Mouse (Mus musculus) retina, adult 2 months (tissue): ENCODE data around the gene Tspan9.

Experiments
- DNase-seq: peaks from one replicate; pipeline ENCODE4 v3.0.0-alpha.2; 2012; ENCODE audit warnings: low read depth, low spot score

The Tspan9 gene

DNA sequence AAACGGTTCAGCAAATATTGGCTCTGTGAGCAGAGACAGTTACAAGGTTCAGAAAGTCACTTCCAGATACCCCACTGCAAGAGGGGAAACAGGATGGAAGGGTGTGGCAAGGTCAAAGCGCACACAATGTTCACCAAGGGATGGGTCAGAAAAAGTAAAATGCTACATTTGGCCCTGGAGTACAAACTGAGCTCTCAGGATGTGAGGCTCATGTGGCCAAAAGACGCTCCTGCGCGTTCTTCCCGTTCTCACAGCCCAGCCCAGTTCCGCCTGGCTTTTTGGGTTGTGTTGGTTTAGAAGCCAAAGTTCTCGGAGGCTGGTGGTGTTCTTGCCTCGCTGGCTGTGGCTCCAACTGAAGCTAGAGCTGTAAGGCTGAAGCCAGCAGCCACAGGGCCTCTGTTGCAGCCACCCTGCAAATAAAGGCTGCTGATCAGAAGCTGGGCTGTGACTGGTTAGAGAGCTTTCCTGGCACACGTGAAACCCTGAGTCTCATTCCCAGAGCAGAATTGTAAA lies 9.7 kb downstream of the Tspan9 start:
- DNase-seq = no peak

DNA sequence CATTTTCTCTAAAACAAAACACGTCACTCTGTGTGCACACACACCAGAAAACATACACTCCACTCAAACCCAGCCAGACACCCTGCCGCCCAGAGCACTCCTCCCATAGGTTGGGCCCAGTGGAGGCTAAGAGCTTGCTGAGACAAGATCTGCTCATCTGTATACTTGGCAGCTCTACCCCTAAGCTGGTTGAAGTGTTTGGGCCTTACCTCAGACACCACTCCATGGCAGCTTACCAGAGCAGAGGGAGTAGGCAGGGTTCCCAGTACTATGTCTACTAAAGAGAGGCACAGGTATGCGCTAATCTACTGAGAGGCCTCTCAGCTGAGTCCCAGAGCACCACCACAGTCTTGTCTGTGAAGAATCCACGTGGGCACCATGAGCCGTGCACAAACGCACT lies 10.8 kb downstream of the Tspan9 start:
- no peak for DNase-seq

DNA sequence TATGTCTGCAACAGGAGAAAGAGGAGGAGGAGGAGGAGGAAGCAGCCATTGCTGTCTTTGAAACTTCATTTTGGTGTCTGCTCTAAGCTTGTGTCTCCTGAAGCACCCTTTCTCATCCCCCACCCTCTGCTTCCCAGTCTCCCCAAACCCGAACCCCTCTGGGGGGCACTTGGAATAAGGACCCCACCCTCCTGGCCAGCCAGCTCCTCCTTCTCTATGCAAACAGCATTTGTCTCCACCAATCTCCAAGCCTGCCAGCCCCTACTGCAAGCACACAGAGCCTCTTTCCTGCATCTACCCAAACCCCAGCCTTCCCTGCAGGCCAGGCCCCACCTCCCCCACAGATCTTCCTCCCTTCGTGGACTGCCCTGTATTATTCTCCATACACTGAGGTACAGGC lies 12.0 kb downstream of the Tspan9 start:
- DNase-seq = no peak

DNA sequence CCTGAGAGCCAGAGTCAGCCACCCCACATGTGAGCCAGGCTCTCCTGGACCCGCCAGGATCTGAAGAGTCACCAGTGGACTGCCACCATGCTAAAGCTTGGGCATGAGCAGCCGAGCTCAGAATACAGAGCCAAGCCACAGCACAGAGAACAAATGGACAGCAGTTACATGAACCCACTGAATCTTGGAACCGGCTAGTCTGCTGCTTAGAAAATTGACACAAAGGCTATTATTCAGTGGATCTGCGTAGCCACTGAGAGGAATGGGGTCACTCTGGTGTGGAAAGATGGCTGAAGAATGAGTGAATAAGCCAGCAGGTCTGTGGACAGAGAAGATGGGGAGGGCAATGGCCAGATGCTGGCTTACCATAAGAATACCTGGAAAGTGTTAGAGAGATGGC lies 12.7 kb downstream of the Tspan9 start:
- no peak for DNase-seq

DNA sequence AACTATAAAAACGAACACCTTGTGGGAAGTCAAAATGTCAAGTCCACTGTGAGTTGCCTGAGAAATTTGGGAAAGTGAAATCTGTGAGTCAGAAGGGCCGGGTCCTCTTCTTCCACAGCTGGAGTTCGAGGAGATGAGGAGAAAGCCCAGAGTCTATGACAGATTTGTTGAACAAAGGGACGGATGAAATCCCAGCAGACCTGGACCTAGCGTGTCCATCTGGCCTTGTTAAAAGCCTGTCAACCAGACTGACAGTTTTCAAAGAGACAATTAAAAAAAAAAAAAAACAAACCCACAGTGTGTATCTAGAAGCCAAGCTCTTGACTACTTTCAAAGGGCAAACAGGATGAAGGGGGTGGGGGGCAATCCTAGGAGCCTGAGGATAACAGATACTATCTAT lies 14.0 kb downstream of the Tspan9 start:
- DNase-seq = no peak

DNA sequence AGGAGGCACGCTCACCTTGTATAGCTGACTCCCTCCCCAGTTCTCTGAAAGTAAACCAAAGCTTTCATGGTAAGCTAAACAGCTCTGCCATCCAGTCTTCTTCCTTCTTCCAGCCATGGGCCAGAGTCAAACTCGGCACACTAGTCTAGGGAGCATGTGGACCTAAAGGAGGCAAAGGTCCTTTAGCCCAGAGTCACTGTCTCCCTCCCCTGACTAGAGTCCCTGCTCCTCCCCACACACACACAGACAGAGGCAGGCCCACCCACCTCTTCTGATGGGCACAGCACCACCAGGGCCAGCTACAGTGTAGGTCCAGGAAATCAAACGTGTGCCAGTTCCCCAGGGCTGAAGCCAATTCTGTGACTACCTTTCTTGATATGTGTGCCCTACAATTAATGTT lies 16.1 kb downstream of the Tspan9 start:
- DNase-seq = no peak

DNA sequence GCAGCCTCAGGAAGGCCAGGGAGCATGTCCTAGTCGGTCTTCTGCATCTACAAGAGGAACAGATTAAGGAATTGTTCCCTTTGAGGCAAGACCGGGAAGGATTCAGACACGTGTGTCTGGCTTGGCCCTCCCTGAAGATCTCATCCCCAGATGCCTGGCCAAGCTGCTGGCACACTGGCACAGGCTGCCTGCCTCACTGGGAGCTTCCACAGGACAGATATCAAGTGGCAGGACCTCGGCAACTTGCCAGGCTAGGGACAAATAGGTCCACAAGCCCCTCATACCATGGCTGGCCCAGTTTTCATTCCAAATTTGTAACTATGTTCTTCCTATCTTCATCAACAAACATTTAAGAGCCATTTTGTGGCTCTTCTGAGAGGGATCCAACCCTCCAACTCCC lies 16.5 kb downstream of the Tspan9 start:
- DNase-seq = no peak

DNA sequence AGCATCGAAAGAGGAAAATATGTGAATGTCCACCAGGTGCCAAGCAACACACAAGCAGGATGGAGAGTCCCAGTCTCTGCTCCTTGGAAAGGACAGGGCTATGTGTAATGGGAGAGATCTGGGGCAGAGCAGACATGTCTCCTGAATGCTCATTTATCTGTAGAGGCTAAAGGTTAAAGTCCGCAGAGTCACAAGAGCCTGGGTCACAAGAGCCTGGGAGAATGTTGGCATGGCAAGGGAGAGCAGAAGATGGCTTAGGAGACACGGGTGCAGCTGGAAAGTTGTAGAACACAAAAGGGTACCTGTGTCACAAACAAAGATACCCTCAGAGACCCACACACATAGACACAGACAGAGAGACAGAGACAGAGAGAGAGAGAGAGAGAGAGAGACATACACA lies 17.9 kb downstream of the Tspan9 start:
- no peak for DNase-seq

DNA sequence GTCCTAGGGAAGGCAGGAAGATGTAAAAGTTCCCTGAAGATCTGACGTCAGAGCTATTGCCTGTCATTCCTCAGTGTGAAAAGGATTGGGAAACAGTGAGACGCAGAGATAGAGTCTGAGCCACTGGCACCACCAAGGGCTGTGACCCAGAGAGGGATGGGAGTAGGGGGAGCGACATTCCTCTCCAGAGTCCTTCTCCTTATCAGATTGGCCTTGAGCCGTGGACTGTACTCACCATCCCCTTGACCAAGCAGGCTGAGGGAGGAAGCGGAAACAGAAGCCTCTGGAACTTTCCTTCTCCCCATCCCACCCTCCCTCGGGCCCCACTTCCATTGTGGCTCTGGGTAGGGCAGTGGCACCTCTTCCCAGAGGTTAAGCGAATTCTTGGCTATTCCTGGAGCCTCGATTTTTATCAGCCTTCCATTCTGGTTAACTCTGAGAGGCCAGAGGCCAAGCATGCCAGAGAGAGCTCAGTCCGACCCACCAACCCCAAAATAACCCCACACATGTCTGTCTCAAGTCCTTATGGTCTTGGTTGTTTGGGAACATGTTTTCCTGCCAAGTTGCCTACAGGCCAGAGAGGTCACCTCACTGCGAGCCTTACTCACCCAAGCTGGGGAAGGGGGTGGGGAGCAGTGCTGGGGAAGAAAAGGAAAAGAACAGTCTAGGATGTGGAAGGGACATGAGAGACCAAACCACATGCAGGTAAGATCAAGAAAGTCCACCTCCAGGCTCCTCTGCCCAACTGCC lies 19.0 kb downstream of the Tspan9 start:
- DNase-seq = no peak

DNA sequence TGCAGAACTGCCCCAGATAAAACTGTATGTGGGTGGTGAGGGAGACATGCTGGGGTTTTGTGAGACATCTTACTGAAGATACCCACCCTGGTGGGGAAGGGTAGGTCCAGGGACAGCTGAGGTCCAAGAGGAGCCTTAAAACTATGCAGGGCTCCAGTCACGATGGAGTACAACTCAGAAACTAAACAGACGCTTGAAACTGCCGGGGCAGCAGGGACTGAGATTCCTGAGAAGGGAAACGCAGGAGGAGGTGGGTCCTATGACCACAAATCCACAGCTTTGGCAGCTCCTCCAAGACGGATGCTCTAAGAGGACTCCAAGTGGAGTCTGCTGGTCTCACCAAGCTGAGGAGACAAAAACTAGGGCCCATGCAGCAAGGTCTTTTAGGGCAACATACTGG lies 21.3 kb downstream of the Tspan9 start:
- DNase-seq = no peak

DNA sequence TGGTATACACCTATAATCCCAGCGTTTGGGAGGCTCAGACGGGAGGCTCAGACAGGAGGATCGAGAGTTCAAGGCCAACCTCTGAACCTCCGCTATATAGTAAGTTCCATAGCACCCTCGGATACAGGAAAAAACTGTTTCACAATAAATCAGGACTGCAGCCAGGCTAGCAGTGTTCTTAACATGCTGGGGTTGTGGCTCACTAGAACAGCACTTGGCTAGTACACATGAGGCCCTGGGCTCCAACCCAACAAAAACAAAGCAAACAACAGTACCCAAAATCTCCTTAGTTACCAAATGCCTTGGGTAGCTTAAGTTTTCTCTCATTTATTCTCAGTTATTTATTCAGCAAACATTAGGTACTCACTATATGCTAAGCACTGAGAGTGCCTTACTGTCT lies 21.7 kb downstream of the Tspan9 start:
- DNase-seq = no peak

DNA sequence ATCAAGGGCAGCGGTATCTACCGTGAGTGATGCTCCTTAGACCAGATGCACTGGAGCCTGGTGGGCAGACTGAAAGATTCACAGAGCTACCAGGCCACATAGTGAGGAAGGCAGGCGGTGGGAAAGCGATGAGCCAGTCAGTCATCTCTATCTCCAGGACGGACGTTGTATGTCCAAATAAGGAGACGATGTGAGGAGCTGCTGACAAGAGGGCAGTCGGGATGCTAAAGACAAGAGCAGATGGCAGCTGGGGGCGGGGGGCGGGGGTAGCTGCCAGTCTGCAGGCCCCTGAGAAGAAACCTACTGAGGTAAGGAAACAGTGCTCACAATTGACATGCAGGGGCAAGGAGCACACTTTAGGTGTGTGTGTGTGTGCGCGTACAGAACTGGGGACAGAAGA lies 22.6 kb downstream of the Tspan9 start:
- DNase-seq = no peak

DNA sequence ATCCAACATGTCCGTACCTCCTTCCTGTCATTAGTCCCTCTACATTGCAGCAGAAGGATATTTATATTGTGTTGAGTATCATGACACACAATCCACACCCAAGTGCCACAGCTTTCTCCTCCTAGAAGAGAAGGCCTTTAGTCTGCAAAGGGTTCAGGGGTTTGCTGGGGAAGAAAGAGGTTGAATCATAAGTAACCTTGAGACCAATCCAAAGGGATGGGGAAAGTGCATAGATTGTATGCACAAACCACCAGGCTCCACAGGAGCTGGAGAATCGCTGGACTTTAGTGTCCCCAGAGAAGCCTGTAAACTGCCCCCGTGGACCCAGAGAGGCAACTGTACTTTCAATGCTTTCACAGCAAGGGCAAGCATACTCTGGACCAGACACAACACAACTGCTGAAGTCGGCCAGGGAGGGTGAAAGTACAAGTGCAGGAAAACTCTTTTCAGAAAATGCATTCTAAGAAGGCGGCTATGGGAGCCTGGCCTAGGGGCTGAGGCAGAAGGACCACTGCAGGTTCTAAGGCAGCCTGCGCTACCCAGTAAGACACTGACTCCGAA lies 24.6 kb downstream of the Tspan9 start:
- no peak for DNase-seq

DNA sequence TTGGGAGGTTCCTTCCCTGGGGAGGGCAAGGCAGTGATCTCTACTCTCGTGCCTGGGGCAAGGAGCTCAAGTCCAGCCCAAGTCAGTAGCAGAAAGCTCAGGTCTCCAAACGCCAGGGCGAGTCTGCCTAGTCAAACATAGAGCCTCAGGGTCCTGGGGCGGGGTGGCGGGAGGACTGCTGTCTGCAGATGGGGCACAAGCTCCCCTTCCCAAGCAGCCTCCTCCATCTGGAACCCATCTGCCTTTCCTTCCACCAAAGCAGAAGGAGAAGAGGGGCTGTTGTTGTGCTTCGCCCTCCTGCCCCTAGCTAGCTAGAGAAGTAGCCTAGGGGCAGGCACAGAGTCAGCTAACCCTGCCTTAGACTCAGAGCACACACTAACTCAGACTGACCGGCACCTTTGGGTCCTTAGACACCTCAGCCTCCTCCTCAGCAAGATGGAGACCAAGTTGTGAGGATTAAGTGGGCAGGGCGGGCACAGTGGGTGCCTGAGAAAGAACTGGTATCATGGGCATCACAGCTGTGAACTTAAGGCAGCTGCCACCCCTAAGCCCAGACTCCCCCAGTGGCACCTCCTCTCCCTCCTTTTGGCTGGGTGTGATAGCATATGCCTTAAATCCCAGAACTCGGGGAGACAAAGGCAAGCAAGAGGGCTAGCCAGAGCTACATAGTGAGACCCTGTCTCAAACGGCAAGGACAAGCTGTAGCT lies 26.4 kb downstream of the Tspan9 start:
- DNase-seq = no peak

DNA sequence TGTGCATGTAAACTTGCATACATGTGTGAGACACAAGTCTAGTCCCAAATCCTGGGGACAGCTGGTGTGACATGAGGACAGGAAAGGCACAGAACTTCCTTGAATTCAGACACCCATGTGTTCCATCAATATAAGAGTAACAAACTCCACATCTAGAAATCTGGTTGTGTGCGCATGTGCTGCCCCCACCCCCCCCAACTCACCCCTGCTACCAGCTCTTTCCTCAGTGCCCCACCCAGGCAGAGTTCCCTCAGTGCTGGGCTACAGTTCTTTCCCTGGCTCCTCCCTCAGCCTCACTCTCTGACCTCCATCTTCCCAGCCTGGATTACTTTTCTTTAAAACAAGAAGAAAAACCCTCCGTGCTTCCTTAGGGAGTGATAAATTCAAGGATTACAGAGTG lies 27.1 kb downstream of the Tspan9 start:
- DNase-seq = no peak

DNA sequence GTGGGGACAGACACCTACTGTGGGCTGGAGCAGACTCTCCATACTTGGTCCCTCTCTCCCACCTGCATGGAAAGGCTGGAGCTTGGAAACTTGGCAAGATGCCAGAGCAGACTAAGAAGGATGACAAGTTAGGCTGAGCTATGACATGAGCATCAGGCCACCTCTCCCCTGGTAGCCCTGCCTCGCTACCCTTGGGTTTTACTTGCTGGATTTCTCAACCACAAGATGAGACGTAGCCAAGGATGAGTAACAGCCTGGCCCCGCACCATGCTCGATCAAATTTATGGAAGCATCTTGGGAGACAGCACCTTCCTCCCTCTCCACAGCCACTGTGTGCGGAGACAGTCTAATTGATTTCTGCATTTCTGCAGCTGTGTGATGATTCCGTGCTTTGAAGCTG lies 28.3 kb downstream of the Tspan9 start:
- no peak for DNase-seq

DNA sequence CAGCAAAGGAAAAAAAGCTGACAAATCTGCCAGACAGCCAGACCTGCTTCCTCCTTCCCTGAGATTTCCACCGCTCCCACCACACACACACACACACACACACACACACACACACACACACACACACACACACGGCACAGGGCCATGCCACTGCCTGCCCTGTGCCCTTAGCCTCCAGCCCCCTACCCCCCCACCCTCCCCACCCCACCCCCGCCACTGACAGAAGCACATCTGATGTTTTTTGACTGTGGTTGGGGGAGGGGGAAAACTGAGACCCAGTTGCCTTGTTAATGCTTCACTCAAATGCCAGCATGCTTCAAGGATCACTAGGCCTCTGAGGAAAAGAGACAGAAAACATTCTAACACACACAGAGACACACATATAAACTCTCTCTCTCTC lies 30.8 kb downstream of the Tspan9 start:
- no peak for DNase-seq

DNA sequence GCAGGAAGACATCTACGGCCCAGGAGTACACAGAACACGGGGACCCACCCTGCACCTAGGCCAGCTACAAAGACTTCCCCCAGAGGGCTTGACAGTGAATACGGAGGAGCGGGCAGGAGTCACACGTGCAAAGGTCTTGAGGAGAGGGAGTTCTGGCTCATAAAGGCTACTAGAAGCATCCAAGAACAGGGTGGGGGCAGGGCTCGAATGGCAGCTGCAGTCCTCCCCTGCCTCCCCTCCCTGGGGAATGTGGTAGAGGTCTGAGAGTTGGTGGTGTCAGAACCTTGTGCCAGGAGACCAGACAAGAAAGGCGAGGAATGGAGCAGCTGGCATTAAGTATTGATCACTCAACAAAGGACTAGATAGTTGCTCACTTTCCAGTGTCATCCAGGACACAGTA lies 31.6 kb downstream of the Tspan9 start:
- DNase-seq = no peak

DNA sequence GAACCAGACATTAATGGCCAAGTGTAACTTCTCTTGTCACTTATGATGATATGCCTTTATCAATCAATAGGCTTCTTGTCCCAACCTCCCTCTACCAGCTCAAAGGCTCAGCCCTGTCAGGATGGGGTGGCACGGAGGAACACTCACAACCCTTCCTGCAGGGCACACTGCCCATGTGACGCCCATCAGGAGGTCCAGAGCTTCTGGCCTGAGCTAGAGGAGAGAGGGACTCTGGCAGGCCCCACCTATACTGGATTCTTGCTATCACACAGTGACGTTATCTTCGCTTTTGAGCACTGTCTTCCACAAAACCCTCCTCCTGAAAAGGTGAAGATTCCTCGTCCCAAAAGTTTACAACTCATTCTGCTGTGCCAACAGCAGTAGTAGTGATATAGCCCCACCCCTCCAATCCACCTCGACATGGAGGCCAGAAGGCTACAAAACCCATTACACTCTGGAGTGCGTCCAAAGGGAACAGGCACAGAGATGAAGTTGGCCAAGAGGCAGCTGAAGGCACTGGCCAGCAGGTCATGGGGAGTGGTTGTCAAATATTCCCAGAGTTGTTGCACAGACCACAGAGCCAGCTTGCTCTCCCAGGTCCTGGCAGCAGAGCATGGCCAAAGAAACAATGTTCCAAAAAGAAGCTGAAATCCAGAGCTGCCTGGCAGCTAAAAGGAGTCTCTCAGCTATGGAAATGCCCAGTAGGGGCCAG lies 34.9 kb downstream of the Tspan9 start:
- no peak for DNase-seq

DNA sequence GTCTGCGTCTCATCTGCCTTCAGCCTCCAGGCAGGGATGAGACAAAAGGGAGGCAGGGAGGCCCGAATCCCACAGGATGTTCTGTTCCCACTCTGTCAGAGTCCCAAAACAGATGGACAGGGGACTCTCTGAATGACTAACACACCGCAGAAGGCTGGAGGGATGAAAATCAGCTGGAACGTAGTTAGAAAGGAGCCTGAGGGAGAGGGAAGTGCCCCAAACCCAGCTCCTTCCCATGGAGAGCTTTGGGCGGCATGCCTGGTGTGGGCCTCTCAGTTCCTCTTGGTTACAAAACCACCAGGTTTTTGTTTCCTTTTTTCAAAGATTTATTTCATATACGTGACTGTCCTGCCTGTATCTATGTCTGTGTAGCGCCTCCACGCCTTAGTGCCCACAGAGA lies 35.7 kb downstream of the Tspan9 start:
- DNase-seq = no peak

DNA sequence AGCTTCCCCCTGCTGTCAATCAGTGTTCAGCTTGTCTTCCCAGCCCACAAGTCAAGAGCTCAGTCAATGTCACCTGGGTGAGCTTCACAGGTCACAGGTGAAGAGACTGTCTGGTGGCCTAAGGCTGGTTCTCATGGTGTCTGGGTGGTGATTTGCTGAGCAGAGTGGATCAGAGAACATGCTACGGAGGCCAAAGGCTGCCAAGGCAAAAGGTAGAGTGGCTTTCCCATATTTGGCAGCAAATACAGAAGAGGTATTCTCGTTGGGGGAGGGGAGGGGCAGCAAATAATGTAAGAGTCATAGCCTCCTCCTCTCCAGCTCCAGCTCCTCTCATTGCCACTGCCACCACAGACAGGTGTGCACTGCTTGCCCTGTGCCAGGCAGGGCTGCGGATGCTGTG lies 37.2 kb downstream of the Tspan9 start:
- no peak for DNase-seq

DNA sequence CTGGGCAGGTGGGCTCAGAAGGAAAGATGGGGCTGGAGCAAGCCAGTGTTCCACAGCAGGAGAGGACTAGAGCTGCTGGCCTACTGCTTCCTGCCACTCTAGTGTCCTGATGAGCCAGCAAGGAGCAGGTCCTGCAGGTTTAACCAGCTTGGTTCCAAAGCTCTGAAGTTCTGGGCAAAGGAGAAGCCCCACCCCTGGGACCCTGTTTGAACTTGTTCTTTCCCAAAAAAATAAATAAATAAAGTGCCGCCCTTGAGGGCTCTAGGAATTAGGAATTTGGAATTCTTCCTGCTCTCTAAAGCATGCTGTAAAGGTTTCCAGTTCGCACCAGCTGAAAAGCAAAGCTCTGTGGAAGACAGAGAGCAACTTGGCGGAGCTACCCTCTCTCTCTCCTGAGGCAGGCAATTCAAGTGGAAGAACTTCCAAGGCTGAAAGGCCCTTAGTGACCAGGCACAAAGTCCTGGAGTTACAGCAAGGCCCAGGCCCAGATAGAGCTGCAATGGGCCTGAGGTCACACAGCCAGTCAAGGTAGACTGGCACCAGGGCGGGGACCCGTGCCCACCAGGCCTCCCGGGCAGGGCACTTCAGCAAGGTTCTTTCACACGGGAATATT lies 38.6 kb downstream of the Tspan9 start:
- DNase-seq = no peak
